Mouse (Mus musculus): ENCODE data around the gene Eri3. TPM values are rescaled to one million over a fixed set of nuclear protein-coding genes. Genes with fewer than 3 reads are reported as not detected.

Eri3 gene
- polyA plus RNA-seq, 1 experiment from 2014 or later = 77.5 TPM

- ATAC-seq (ENCODE audit: low FRiP score, low TSS enrichment) = no peak
- 90% methylated on average over 6 of the region's 6 CpGs for WGBS
- H3K9me3 ChIP-seq (ENCODE audit: control insufficient read depth, low read length) = no peaks in the 10 kb centered on the region
Measured at GRCm38 (mm10) chr4:117546616-117547015, 3.5 kb upstream of the Eri3 start.

GRCm38 (mm10) chr4:117549576-117549975 lies 589 bp upstream of the Eri3 start:
- H3K4me1 ChIP-seq (replicated peaks; ENCODE audit: control insufficient read depth, insufficient read depth) = peaks cover 6% of the 10 kb centered on the region; the same call in 1 of the 2 replicates
- no peak overlapping the region for H3K27ac ChIP-seq (replicated peaks)
- no peak overlapping the region; the same call in 1 of the 2 replicates for H3K4me3 ChIP-seq (ENCODE audit: low read depth, low read length)
- no peaks in the 10 kb centered on the region for H3K9me3 ChIP-seq (ENCODE audit: control insufficient read depth, low read length)
- DNase-seq (ENCODE audit: low spot score) (no peak), ATAC-seq (ENCODE audit: low FRiP score, low TSS enrichment) (no peak)
- no peak for TF ChIP-seq CTCF (IDR thresholded peaks at IDR 0.05; ENCODE audit: low read depth)
- no peak for TF ChIP-seq EP300 (optimal IDR thresholded peaks at IDR 0.05)
- H3K9ac ChIP-seq (ENCODE audit: low read length) = no peak overlapping the region
- peak overlapping the region; percentile 23 for H3K4me2 ChIP-seq (replicated peaks; ENCODE audit: low read depth)
- H3K27me3 ChIP-seq (ENCODE audit: control insufficient read depth, insufficient read depth, low read length) = no peaks in the 10 kb centered on the region
- no peaks in the 10 kb centered on the region for H3K36me3 ChIP-seq (ENCODE audit: control insufficient read depth, insufficient read depth, low read length)
- 32% methylated on average over 6 of the region's 6 CpGs for WGBS

More at GRCm38 (mm10) chr4:117546616-117547015, 3.5 kb upstream of the Eri3 start:
- no peak for TF ChIP-seq EP300 (optimal IDR thresholded peaks at IDR 0.05)
- TF ChIP-seq CTCF (IDR thresholded peaks at IDR 0.05; ENCODE audit: low read depth) = no peak
- no peaks in the 10 kb centered on the region for H3K27me3 ChIP-seq (ENCODE audit: control insufficient read depth, insufficient read depth, low read length)
- H3K4me1 ChIP-seq (replicated peaks; ENCODE audit: control insufficient read depth, insufficient read depth) = peaks cover 5% of the 10 kb centered on the region; the same call in 1 of the 2 replicates
- no peak overlapping the region for H3K4me3 ChIP-seq (ENCODE audit: low read depth, low read length)
- no peak overlapping the region for H3K9ac ChIP-seq (ENCODE audit: low read length)
- H3K36me3 ChIP-seq (ENCODE audit: control insufficient read depth, insufficient read depth, low read length) = no peaks in the 10 kb centered on the region
- no peak overlapping the region for H3K4me2 ChIP-seq (replicated peaks; ENCODE audit: low read depth)
- DNase-seq (ENCODE audit: low spot score) = no peak
- H3K27ac ChIP-seq (replicated peaks) = no peak overlapping the region

- DNase-seq (ENCODE audit: low spot score) = no peak
- Histone ChIP-seq H3K9me3 (ENCODE audit: control insufficient read depth, low read length) (no peaks in the 10 kb centered on the region), H3K4me1 (replicated peaks; ENCODE audit: control insufficient read depth, insufficient read depth) (peaks cover 11% of the 10 kb centered on the region; the same call in 1 of the 2 replicates), H3K9ac (ENCODE audit: low read length) (peak overlapping the region; percentile 92; the same call in 1 of the 2 replicates), H3K4me2 (replicated peaks; ENCODE audit: low read depth) (peak overlapping the region; percentile 97), H3K36me3 (ENCODE audit: control insufficient read depth, insufficient read depth, low read length) (no peaks in the 10 kb centered on the region), H3K4me3 (ENCODE audit: low read depth, low read length) (peak overlapping the region; percentile 95), H3K27me3 (ENCODE audit: control insufficient read depth, insufficient read depth, low read length) (no peaks in the 10 kb centered on the region), H3K27ac (replicated peaks) (no peak overlapping the region)
- TF ChIP-seq CTCF (IDR thresholded peaks at IDR 0.05; ENCODE audit: low read depth) (no peak), EP300 (optimal IDR thresholded peaks at IDR 0.05) (no peak)
- 34% methylated on average over 8 of the region's 8 CpGs for WGBS
- ATAC-seq (ENCODE audit: low FRiP score, low TSS enrichment) = no peak
Measured at GRCm38 (mm10) chr4:117551144-117552000, 1.2 kb downstream of the Eri3 start.

GRCm38 (mm10) chr4:117555495-117555894 lies 5.3 kb downstream of the Eri3 start:
- Histone ChIP-seq H3K27me3 (ENCODE audit: control insufficient read depth, insufficient read depth, low read length) (no peaks in the 10 kb centered on the region), H3K4me3 (ENCODE audit: low read depth, low read length) (no peak overlapping the region), H3K9me3 (ENCODE audit: control insufficient read depth, low read length) (no peaks in the 10 kb centered on the region), H3K4me2 (replicated peaks; ENCODE audit: low read depth) (no peak overlapping the region), H3K4me1 (replicated peaks; ENCODE audit: control insufficient read depth, insufficient read depth) (peaks cover 13% of the 10 kb centered on the region; the same call in 1 of the 2 replicates), H3K9ac (ENCODE audit: low read length) (no peak overlapping the region), H3K36me3 (ENCODE audit: control insufficient read depth, insufficient read depth, low read length) (no peaks in the 10 kb centered on the region), H3K27ac (replicated peaks) (no peak overlapping the region)
- WGBS = 59% methylated on average over 2 of the region's 2 CpGs
- no peak for DNase-seq (ENCODE audit: low spot score)
- TF ChIP-seq EP300 (optimal IDR thresholded peaks at IDR 0.05) (no peak), CTCF (IDR thresholded peaks at IDR 0.05; ENCODE audit: low read depth) (peak; percentile 33)
- ATAC-seq (ENCODE audit: low FRiP score, low TSS enrichment) = no peak

GRCm38 (mm10) chr4:117556372-117556771 lies 6.2 kb downstream of the Eri3 start:
- no peak for TF ChIP-seq EP300 (optimal IDR thresholded peaks at IDR 0.05)
- no peak for TF ChIP-seq CTCF (IDR thresholded peaks at IDR 0.05; ENCODE audit: low read depth)
- no peak for ATAC-seq (ENCODE audit: low FRiP score, low TSS enrichment)
- no peak for DNase-seq (ENCODE audit: low spot score)
- H3K27me3 ChIP-seq (ENCODE audit: control insufficient read depth, insufficient read depth, low read length) = no peaks in the 10 kb centered on the region
- no peaks in the 10 kb centered on the region for H3K36me3 ChIP-seq (ENCODE audit: control insufficient read depth, insufficient read depth, low read length)
- no peak overlapping the region for H3K4me3 ChIP-seq (ENCODE audit: low read depth, low read length)
- no peak overlapping the region for H3K9ac ChIP-seq (ENCODE audit: low read length)
- no peak overlapping the region for H3K27ac ChIP-seq (replicated peaks)
- 28% methylated on average over 5 of the region's 5 CpGs for WGBS
- no peak overlapping the region for H3K4me2 ChIP-seq (replicated peaks; ENCODE audit: low read depth)
- peaks cover 9% of the 10 kb centered on the region; the same call in 1 of the 2 replicates for H3K4me1 ChIP-seq (replicated peaks; ENCODE audit: control insufficient read depth, insufficient read depth)
- no peaks in the 10 kb centered on the region for H3K9me3 ChIP-seq (ENCODE audit: control insufficient read depth, low read length)

All from stomach, postnatal 0 days (tissue).